Mouse (Mus musculus): ENCODE data around the gene Oxgr1. TPM values are rescaled to one million over a fixed set of nuclear protein-coding genes. Genes with fewer than 3 reads are reported as not detected.
"Not testable (repeated sequence)": the region's sequence is repeated elsewhere in the genome, so short reads cannot be mapped to it uniquely, and the experiment has no call there.

The Oxgr1 gene
- polyA plus RNA-seq, 1 experiment from 2014 or later, result not detected

DNA sequence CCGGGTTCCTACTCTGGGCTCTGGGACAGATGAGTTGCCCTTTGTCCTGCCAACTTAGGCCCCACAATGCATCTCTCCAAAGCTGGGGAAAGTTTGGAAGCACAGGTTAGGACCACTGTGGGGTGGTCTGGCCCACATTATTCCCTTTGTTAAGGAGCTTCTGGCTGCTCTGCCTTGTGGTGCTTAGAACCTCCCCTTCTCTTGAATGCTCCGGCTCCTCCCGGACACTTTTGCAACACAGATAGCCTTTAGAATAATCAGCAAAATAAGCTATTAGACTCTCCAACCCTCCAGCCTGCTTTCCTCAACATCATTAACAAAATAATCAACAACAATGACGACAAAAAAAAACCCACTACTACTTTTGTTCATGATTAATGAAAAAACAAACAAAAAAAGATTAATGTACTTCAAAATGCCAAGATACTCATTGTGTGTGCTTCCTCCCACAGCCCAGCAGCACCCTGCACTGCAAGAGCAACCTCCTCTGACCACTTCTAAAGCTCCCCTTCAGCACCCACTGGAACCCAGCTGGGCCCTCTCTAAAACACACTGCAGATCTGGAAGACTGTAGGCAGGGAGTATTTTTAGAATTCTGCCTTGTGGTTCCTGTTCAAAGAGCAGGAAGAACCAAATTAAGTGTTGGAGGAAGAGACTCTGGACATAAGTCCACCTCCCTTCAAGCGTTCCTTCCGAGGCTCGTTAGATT is 53.1 kb downstream of the Oxgr1 start:
- no peak overlapping the region for H3K9ac ChIP-seq (ENCODE audit: low read depth, low read length)
- no peaks in the 10 kb centered on the region for H3K9me3 ChIP-seq (replicated peaks; ENCODE audit: control insufficient read depth, low read length)
- H3K4me1 ChIP-seq (ENCODE audit: control insufficient read depth, insufficient read depth, low read length), result no peaks in the 10 kb centered on the region
- no peaks in the 10 kb centered on the region for H3K36me3 ChIP-seq (ENCODE audit: control insufficient read depth, insufficient read depth, low read length)
- no peak for ATAC-seq (replicated peaks; ENCODE audit: insufficient number of reproducible peaks, low FRiP score, low TSS enrichment)
- H3K27me3 ChIP-seq (ENCODE audit: control insufficient read depth, insufficient read depth, low read length), result no peaks in the 10 kb centered on the region
- no peak overlapping the region for H3K4me2 ChIP-seq
- H3K4me3 ChIP-seq (ENCODE audit: low read depth, low read length), result no peak overlapping the region
- no peak overlapping the region for H3K27ac ChIP-seq (ENCODE audit: low read depth, low read length)
- WGBS (ENCODE audit: insufficient replicate concordance), result 65% methylated on average over 7 of the region's 7 CpGs

- H3K4me3 ChIP-seq (ENCODE audit: low read depth, low read length), result no peak overlapping the region
- no peak overlapping the region for H3K4me2 ChIP-seq
- H3K36me3 ChIP-seq (ENCODE audit: control insufficient read depth, insufficient read depth, low read length), result no peaks in the 10 kb centered on the region
- no peaks in the 10 kb centered on the region for H3K9me3 ChIP-seq (replicated peaks; ENCODE audit: control insufficient read depth, low read length)
- no peak overlapping the region for H3K27ac ChIP-seq (ENCODE audit: low read depth, low read length)
- no peak overlapping the region for H3K9ac ChIP-seq (ENCODE audit: low read depth, low read length)
- H3K4me1 ChIP-seq (ENCODE audit: control insufficient read depth, insufficient read depth, low read length), result no peaks in the 10 kb centered on the region
- ATAC-seq (replicated peaks; ENCODE audit: insufficient number of reproducible peaks, low FRiP score, low TSS enrichment), result no peak
- 73% methylated on average over 1 of the region's 1 CpGs for WGBS (ENCODE audit: insufficient replicate concordance)
- H3K27me3 ChIP-seq (ENCODE audit: control insufficient read depth, insufficient read depth, low read length), result no peaks in the 10 kb centered on the region
These were observed 55.0 kb downstream of the Oxgr1 start for GRCm38 (mm10) chr14:119987257-119987656.

DNA sequence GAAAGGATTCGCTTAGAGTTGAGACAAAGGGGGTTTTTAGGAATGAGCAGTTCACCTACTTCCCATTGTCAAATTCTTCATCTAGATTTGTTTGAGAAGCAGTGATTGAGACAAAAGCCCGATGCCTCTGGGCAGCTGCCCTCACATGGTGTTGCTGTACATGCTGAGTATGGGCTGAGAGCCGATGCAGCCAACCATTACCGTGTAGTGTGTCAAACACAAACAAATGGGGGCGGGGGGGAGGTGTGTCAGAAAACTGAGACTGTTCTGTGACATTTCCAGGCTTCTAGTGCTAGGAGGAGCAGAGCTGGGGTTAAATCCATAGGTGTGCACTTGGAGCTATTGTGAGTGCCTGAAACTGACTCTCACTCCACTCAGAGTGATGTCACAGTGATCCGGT is 55.5 kb downstream of the Oxgr1 start:
- Histone ChIP-seq H3K9ac (ENCODE audit: low read depth, low read length) (no peak overlapping the region), H3K4me1 (ENCODE audit: control insufficient read depth, insufficient read depth, low read length) (no peaks in the 10 kb centered on the region), H3K36me3 (ENCODE audit: control insufficient read depth, insufficient read depth, low read length) (no peaks in the 10 kb centered on the region), H3K27me3 (ENCODE audit: control insufficient read depth, insufficient read depth, low read length) (no peaks in the 10 kb centered on the region), H3K9me3 (replicated peaks; ENCODE audit: control insufficient read depth, low read length) (no peaks in the 10 kb centered on the region), H3K4me3 (ENCODE audit: low read depth, low read length) (no peak overlapping the region), H3K4me2 (no peak overlapping the region), H3K27ac (ENCODE audit: low read depth, low read length) (no peak overlapping the region)
- 82% methylated on average over 6 of the region's 6 CpGs for WGBS (ENCODE audit: insufficient replicate concordance)
- ATAC-seq (replicated peaks; ENCODE audit: insufficient number of reproducible peaks, low FRiP score, low TSS enrichment), result no peak

- not testable (repeated sequence) for H3K27me3 ChIP-seq (ENCODE audit: control insufficient read depth, insufficient read depth, low read length); H3K4me1 ChIP-seq (ENCODE audit: control insufficient read depth, insufficient read depth, low read length); H3K4me2 ChIP-seq; H3K27ac ChIP-seq (ENCODE audit: low read depth, low read length); H3K9me3 ChIP-seq (replicated peaks; ENCODE audit: control insufficient read depth, low read length); H3K36me3 ChIP-seq (ENCODE audit: control insufficient read depth, insufficient read depth, low read length); ATAC-seq (replicated peaks; ENCODE audit: insufficient number of reproducible peaks, low FRiP score, low TSS enrichment); H3K4me3 ChIP-seq (ENCODE audit: low read depth, low read length); H3K9ac ChIP-seq (ENCODE audit: low read depth, low read length)
- 77% methylated on average over 7 of the region's 7 CpGs for WGBS (ENCODE audit: insufficient replicate concordance)
These were observed 55.9 kb downstream of the Oxgr1 start for GRCm38 (mm10) chr14:119986351-119986750.

DNA sequence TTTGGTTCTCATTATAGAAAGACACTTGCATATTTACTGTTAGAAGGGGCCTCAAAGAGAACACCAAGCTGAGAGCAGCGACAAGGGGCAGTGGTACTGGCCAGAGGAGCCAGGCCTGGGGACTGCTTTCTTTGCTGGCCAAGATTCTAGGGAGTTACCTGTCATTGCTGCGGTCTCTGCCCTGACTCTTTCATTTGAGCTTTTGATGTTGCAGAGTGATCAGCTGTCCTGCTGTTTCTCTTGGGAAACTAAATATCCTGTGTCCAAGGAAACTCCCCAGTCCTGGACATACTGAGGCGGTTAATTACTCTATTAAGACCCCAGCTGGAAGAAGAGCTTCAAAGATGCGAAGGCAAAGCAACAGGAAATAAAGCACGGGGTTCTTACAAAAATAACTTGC is 60.9 kb downstream of the Oxgr1 start:
- Histone ChIP-seq H3K36me3 (ENCODE audit: control insufficient read depth, insufficient read depth, low read length) (no peaks in the 10 kb centered on the region), H3K4me3 (ENCODE audit: low read depth, low read length) (no peak overlapping the region), H3K9me3 (replicated peaks; ENCODE audit: control insufficient read depth, low read length) (no peaks in the 10 kb centered on the region), H3K4me1 (ENCODE audit: control insufficient read depth, insufficient read depth, low read length) (no peaks in the 10 kb centered on the region), H3K9ac (ENCODE audit: low read depth, low read length) (no peak overlapping the region), H3K27ac (ENCODE audit: low read depth, low read length) (no peak overlapping the region), H3K4me2 (no peak overlapping the region), H3K27me3 (ENCODE audit: control insufficient read depth, insufficient read depth, low read length) (no peaks in the 10 kb centered on the region)
- 65% methylated on average over 5 of the region's 5 CpGs for WGBS (ENCODE audit: insufficient replicate concordance)
- ATAC-seq (replicated peaks; ENCODE audit: insufficient number of reproducible peaks, low FRiP score, low TSS enrichment), result no peak

- Histone ChIP-seq H3K36me3 (ENCODE audit: control insufficient read depth, insufficient read depth, low read length) (no peaks in the 10 kb centered on the region), H3K4me1 (ENCODE audit: control insufficient read depth, insufficient read depth, low read length) (no peaks in the 10 kb centered on the region), H3K27me3 (ENCODE audit: control insufficient read depth, insufficient read depth, low read length) (no peaks in the 10 kb centered on the region), H3K27ac (ENCODE audit: low read depth, low read length) (no peak overlapping the region), H3K4me3 (ENCODE audit: low read depth, low read length) (no peak overlapping the region), H3K9me3 (replicated peaks; ENCODE audit: control insufficient read depth, low read length) (no peaks in the 10 kb centered on the region), H3K4me2 (no peak overlapping the region), H3K9ac (ENCODE audit: low read depth, low read length) (no peak overlapping the region)
- no peak for ATAC-seq (replicated peaks; ENCODE audit: insufficient number of reproducible peaks, low FRiP score, low TSS enrichment)
- 76% methylated on average over 6 of the region's 6 CpGs for WGBS (ENCODE audit: insufficient replicate concordance)
These were observed 61.5 kb downstream of the Oxgr1 start for GRCm38 (mm10) chr14:119980698-119981235.

Other genes with a start within 250 kb of the Oxgr1 start
- gene Mbnl2, start 233.2 kb upstream of the Oxgr1 start, polyA plus RNA-seq (2014; fragmentation: Nextera tagmentation; extraction: Ambion mirVana), result 107 and 126 TPM in 2 replicates

Data from heart, embryonic 11.5 days (tissue).